Mouse (Mus musculus): ENCODE data around the gene Ccser2. TPM values are rescaled to one million over a fixed set of nuclear protein-coding genes. Genes with fewer than 3 reads are reported as not detected.

Gene Ccser2
- polyA plus RNA-seq, 1 experiment from 2014 or later = 84.4 TPM

DNA sequence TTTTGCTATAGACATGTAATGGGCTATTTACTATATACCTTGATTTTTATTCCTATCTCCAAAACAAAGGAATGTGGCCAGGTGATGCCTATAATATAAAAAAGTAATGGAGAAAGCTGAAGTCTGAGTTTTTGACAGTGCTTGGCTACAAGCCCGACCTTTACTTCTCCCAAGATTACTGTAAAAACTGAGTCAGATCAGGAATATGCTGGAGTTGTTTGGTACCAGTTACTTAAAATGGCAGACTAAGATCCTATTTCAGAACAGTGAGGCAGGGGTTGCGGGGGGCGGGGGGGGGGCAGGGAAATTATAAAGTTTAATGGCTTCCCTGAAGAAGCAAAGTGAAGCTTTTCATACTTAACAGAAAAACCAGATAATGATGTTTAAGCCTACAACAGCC, 73.9 kb downstream of the Ccser2 start:
- Histone ChIP-seq H3K9me3 (ENCODE audit: control insufficient read depth, low read length) (no peaks in the 10 kb centered on the region), H3K36me3 (replicated peaks; ENCODE audit: control insufficient read depth, insufficient read depth) (peaks cover 24% of the 10 kb centered on the region), H3K4me2 (replicated peaks) (no peak overlapping the region), H3K27me3 (ENCODE audit: control insufficient read depth, insufficient read depth, low read length) (no peaks in the 10 kb centered on the region), H3K4me1 (replicated peaks; ENCODE audit: control insufficient read depth, insufficient read depth, low read length) (no peaks in the 10 kb centered on the region), H3K27ac (no peak overlapping the region), H3K4me3 (replicated peaks; ENCODE audit: low read length) (no peak overlapping the region), H3K9ac (no peak overlapping the region)
- WGBS = 90% methylated on average over 3 of the region's 3 CpGs
- no peak for ATAC-seq (ENCODE audit: low FRiP score)
- DNase-seq (ENCODE audit: low spot score) = no peak

DNA sequence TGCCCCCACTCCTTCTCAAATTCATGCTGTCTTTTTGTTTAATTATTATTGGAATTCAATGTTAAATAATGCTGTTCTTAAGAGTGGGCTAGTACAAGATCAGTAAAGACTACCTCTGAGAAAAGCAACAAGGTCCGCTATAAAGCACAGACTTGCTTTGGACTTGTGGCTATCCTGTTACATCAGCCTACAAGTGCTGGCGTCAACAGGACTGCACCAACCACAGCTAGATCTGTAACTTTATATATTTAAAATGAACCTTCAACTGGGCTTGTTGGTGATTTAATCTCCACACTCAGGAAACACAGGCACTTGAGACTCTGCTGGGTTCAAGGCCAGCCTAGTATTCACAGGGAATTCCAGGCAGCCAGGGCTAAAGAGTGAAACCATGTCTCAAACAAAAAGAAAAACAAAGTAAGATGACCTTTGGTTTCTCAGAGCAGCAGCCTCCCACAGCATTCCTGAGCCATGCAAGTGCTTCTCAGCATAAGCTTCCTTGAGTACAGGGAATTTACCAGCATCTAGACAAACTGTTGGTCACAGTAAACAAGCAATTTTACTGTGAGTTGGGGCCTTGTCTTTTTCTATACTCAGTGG, 75.7 kb downstream of the Ccser2 start:
- no peaks in the 10 kb centered on the region for H3K9me3 ChIP-seq (ENCODE audit: control insufficient read depth, low read length)
- no peak overlapping the region for H3K9ac ChIP-seq
- no peaks in the 10 kb centered on the region for H3K27me3 ChIP-seq (ENCODE audit: control insufficient read depth, insufficient read depth, low read length)
- ATAC-seq (ENCODE audit: low FRiP score) (no peak), DNase-seq (ENCODE audit: low spot score) (no peak)
- H3K4me3 ChIP-seq (replicated peaks; ENCODE audit: low read length) = no peak overlapping the region
- WGBS = 78% methylated on average over 2 of the region's 2 CpGs
- H3K36me3 ChIP-seq (replicated peaks; ENCODE audit: control insufficient read depth, insufficient read depth) = peaks cover 10% of the 10 kb centered on the region
- no peaks in the 10 kb centered on the region for H3K4me1 ChIP-seq (replicated peaks; ENCODE audit: control insufficient read depth, insufficient read depth, low read length)
- no peak overlapping the region for H3K27ac ChIP-seq
- H3K4me2 ChIP-seq (replicated peaks) = no peak overlapping the region

DNA sequence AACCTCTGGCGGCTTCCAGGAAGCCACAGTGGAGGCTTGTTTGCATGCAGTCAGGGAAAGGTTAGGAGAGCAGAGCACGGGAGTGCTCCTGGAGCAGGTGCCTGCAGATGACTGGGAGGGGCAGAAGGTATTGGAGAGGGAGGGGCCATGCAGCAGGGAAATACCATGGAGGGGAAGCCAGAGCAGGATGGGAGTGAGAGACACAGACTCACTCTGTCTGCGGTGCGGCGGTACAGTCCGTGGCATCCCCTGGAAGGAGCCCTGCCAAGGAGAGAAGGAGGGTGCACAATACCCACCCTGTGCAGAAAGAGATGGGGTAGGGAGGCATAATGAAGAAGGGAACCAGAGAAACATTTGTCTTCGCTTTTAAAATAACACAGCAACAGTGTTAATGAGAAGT, 78.4 kb downstream of the Ccser2 start:
- H3K9me3 ChIP-seq (ENCODE audit: control insufficient read depth, low read length) = no peaks in the 10 kb centered on the region
- peaks cover 9% of the 10 kb centered on the region for H3K36me3 ChIP-seq (replicated peaks; ENCODE audit: control insufficient read depth, insufficient read depth)
- H3K4me1 ChIP-seq (replicated peaks; ENCODE audit: control insufficient read depth, insufficient read depth, low read length) = no peaks in the 10 kb centered on the region
- H3K4me3 ChIP-seq (replicated peaks; ENCODE audit: low read length) = no peak overlapping the region
- no peak for DNase-seq (ENCODE audit: low spot score)
- no peak for ATAC-seq (ENCODE audit: low FRiP score)
- H3K4me2 ChIP-seq (replicated peaks) = no peak overlapping the region
- 87% methylated on average over 7 of the region's 7 CpGs for WGBS
- H3K9ac ChIP-seq = no peak overlapping the region
- H3K27me3 ChIP-seq (ENCODE audit: control insufficient read depth, insufficient read depth, low read length) = no peaks in the 10 kb centered on the region
- H3K27ac ChIP-seq = no peak overlapping the region

DNA sequence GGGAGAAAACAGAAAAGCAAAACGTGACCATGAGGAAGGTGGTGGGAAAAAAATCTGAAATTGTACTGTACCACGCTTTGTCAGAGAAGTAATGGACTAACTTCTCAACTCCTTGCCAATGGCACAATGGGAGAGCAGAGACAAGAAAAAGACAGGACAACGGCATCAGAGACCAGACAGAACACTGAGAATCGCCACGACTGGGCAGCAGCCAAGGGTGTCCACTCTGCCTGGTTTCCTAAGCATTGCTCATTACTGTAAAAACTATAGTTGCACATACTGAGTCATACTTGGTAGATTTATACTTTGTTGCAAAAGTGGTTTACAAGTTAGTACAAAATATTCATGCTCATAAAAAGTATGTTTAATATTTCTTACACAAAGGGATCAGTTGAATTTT, 82.9 kb downstream of the Ccser2 start:
- 92% methylated on average over 5 of the region's 5 CpGs for WGBS
- Histone ChIP-seq H3K36me3 (replicated peaks; ENCODE audit: control insufficient read depth, insufficient read depth) (peaks cover 18% of the 10 kb centered on the region), H3K4me1 (replicated peaks; ENCODE audit: control insufficient read depth, insufficient read depth, low read length) (no peaks in the 10 kb centered on the region)

DNA sequence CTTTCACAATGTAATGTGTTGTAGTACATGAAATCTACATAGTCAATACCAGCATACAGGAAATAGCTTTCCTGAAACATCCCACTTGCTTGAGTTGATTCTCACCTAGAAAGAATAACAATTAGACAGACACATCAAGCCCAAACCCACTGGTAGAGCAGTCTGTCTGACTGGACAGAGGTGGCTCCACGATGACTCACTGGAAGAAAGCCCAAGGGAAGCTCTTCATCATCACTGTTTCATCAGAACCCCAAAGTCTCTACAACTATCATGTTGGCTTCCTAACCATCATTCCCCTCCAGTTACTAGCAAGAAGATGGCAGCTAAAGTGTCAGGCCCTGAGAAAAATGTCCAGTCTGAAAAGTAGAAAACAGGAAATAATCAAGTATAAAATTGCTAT, 83.5 kb downstream of the Ccser2 start:
- no peak overlapping the region for H3K4me2 ChIP-seq (replicated peaks)
- ATAC-seq (ENCODE audit: low FRiP score) (no peak), DNase-seq (ENCODE audit: low spot score) (no peak)
- 95% methylated on average over 1 of the region's 1 CpGs for WGBS
- no peaks in the 10 kb centered on the region for H3K9me3 ChIP-seq (ENCODE audit: control insufficient read depth, low read length)
- H3K27ac ChIP-seq = no peak overlapping the region
- H3K4me1 ChIP-seq (replicated peaks; ENCODE audit: control insufficient read depth, insufficient read depth, low read length) = no peaks in the 10 kb centered on the region
- no peak overlapping the region for H3K4me3 ChIP-seq (replicated peaks; ENCODE audit: low read length)
- no peaks in the 10 kb centered on the region for H3K27me3 ChIP-seq (ENCODE audit: control insufficient read depth, insufficient read depth, low read length)
- H3K36me3 ChIP-seq (replicated peaks; ENCODE audit: control insufficient read depth, insufficient read depth) = peaks cover 20% of the 10 kb centered on the region
- no peak overlapping the region for H3K9ac ChIP-seq

More for the DNA sequence above, 82.9 kb downstream of the Ccser2 start:
- DNase-seq (ENCODE audit: low spot score) = no peak
- H3K27me3 ChIP-seq (ENCODE audit: control insufficient read depth, insufficient read depth, low read length) = no peaks in the 10 kb centered on the region
- H3K4me2 ChIP-seq (replicated peaks) = no peak overlapping the region
- no peak overlapping the region for H3K9ac ChIP-seq
- no peak for ATAC-seq (ENCODE audit: low FRiP score)
- H3K4me3 ChIP-seq (replicated peaks; ENCODE audit: low read length) = no peak overlapping the region
- no peaks in the 10 kb centered on the region for H3K9me3 ChIP-seq (ENCODE audit: control insufficient read depth, low read length)
- no peak overlapping the region for H3K27ac ChIP-seq

DNA sequence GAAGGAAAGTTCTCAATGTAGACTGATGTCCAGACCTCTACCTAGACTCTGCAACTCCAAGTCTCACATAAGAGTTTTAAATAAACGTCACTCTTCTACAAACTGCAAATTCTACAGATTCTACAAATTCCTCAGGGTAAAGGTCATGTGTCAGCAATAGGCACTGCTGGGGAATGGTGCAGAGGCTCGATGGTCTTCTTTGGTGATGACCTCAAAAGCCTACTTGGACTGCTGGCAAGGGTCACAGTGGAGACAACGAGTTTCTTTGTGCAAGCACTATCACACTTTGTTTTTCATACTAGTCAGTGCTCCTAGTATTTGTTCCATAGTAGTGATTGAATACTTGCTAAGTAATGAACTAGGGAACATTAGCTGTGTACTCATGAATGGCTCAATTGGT, 85.0 kb downstream of the Ccser2 start:
- H3K9me3 ChIP-seq (ENCODE audit: control insufficient read depth, low read length) = no peaks in the 10 kb centered on the region
- peaks cover 28% of the 10 kb centered on the region for H3K36me3 ChIP-seq (replicated peaks; ENCODE audit: control insufficient read depth, insufficient read depth)
- H3K27me3 ChIP-seq (ENCODE audit: control insufficient read depth, insufficient read depth, low read length) = no peaks in the 10 kb centered on the region
- DNase-seq (ENCODE audit: low spot score) = no peak
- H3K27ac ChIP-seq = no peak overlapping the region
- ATAC-seq (ENCODE audit: low FRiP score) = no peak
- no peaks in the 10 kb centered on the region for H3K4me1 ChIP-seq (replicated peaks; ENCODE audit: control insufficient read depth, insufficient read depth, low read length)
- H3K4me3 ChIP-seq (replicated peaks; ENCODE audit: low read length) = no peak overlapping the region
- no peak overlapping the region for H3K9ac ChIP-seq
- no peak overlapping the region for H3K4me2 ChIP-seq (replicated peaks)
- 70% methylated on average over 3 of the region's 3 CpGs for WGBS

DNA sequence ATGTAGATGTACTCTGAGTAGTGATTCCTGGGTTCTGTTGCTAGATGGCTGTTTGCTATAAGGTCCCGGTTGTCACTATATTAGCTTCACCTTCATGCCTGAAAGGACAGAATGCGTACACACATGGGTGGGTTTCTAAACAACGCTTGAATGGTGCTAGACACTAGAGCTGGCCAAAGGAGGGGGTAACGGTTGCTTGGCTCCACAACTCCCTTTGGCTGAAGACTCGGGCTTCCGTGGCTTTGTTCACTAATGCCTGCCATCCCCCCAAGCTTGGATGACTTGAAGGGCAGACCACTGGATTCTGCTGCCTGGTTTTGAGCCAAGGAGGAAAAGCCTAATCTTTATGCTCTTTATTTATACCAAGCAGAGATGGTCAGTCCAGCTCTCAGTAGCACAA, 98.3 kb downstream of the Ccser2 start:
- no peak overlapping the region for H3K4me2 ChIP-seq (replicated peaks)
- ATAC-seq (ENCODE audit: low FRiP score) = peak; percentile 66; the same call in 1 of the 2 replicates
- H3K27ac ChIP-seq = no peak overlapping the region; the same call in 1 of the 2 replicates
- H3K4me1 ChIP-seq (replicated peaks; ENCODE audit: control insufficient read depth, insufficient read depth, low read length) = no peaks in the 10 kb centered on the region
- H3K36me3 ChIP-seq (replicated peaks; ENCODE audit: control insufficient read depth, insufficient read depth) = no peaks in the 10 kb centered on the region; the same call in 1 of the 2 replicates
- peak; percentile 35 for DNase-seq (ENCODE audit: low spot score)
- WGBS = 37% methylated on average over 6 of the region's 6 CpGs
- no peaks in the 10 kb centered on the region for H3K27me3 ChIP-seq (ENCODE audit: control insufficient read depth, insufficient read depth, low read length)
- H3K9me3 ChIP-seq (ENCODE audit: control insufficient read depth, low read length) = no peaks in the 10 kb centered on the region
- H3K4me3 ChIP-seq (replicated peaks; ENCODE audit: low read length) = no peak overlapping the region
- no peak overlapping the region for H3K9ac ChIP-seq

DNA sequence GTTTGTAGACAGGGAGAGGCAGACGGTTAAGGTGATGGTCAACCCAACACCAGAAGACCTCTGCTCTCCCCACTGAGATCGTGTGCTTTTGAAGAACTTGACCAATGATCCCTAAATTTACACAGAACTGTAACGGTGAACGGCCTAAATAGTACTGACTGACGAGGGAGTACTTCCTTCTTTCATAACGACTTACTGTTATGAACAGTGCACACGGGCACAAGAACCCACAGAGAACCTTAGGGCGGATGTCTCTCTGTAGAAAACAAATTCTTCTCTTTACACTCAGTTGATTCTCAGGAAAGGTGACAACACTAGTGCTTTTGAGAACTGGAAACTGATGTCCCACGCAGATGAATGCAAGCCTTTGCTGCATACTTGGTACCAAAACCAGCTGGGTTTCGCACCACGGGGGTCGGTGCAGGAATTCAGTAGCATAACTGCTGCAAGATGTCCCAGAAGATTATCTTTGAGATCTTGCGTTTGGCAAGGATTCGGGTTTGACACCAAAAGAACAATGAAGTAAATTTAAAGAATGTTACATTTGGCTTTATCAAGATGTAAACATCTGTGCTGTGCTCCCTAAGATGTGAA, 99.7 kb downstream of the Ccser2 start:
- H3K9ac ChIP-seq = no peak overlapping the region
- ATAC-seq (ENCODE audit: low FRiP score) (no peak), DNase-seq (ENCODE audit: low spot score) (no peak)
- no peaks in the 10 kb centered on the region for H3K27me3 ChIP-seq (ENCODE audit: control insufficient read depth, insufficient read depth, low read length)
- WGBS = 84% methylated on average over 14 of the region's 14 CpGs
- no peak overlapping the region for H3K4me3 ChIP-seq (replicated peaks; ENCODE audit: low read length)
- no peaks in the 10 kb centered on the region for H3K9me3 ChIP-seq (ENCODE audit: control insufficient read depth, low read length)
- H3K36me3 ChIP-seq (replicated peaks; ENCODE audit: control insufficient read depth, insufficient read depth) = no peaks in the 10 kb centered on the region
- no peak overlapping the region for H3K4me2 ChIP-seq (replicated peaks)
- H3K4me1 ChIP-seq (replicated peaks; ENCODE audit: control insufficient read depth, insufficient read depth, low read length) = no peaks in the 10 kb centered on the region
- H3K27ac ChIP-seq = no peak overlapping the region

DNA sequence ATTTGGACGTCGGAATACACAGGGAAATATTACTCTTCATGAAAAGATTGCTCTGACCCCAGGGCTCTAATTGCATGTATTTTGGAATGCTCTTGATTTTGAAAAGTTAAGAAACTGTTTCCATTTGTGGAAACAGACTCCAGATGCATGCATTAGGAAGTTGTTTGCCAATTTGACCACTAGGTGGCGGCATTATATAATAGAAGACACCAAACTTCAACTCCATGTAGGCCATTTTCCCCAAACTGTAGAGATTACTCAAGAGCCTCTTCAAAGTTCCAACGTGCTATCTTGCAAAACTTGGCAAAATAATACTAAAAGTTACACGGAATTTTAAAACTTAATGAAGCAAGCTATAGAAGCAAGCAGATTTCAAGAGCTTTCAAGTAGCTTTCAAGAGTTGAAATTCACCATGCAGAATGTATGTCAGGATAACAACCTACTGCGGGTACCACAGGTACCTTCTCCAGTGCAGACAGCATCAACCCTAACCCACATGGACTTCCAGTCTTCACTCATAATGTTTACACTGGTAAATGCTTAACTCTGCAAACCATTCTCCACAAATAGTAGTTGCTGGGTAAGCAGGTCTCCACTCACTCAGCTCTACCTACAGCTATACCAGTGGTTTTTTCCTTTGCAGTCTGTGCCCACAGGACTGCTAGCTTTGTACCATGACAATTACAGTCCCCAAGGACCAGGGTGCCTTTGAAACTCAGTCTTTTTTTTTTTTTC, 101.4 kb downstream of the Ccser2 start:
- no peak overlapping the region for H3K27ac ChIP-seq
- H3K4me1 ChIP-seq (replicated peaks; ENCODE audit: control insufficient read depth, insufficient read depth, low read length) = no peaks in the 10 kb centered on the region
- H3K9ac ChIP-seq = no peak overlapping the region
- H3K4me2 ChIP-seq (replicated peaks) = no peak overlapping the region
- H3K4me3 ChIP-seq (replicated peaks; ENCODE audit: low read length) = no peak overlapping the region
- ATAC-seq (ENCODE audit: low FRiP score) (no peak), DNase-seq (ENCODE audit: low spot score) (peak; percentile 92)
- no peaks in the 10 kb centered on the region for H3K36me3 ChIP-seq (replicated peaks; ENCODE audit: control insufficient read depth, insufficient read depth)
- H3K9me3 ChIP-seq (ENCODE audit: control insufficient read depth, low read length) = no peaks in the 10 kb centered on the region
- no peaks in the 10 kb centered on the region for H3K27me3 ChIP-seq (ENCODE audit: control insufficient read depth, insufficient read depth, low read length)
- WGBS = 18% methylated on average over 6 of the region's 6 CpGs
